Mouse (Mus musculus) CD4-positive, CD25-positive, alpha-beta regulatory T cell, adult 2 months (primary cell): ENCODE results near the gene Pik3r1.

ENCODE experiments used
- DNase-seq: peaks from one replicate; pipeline ENCODE4 v3.0.0-alpha.2; 2012; ENCODE audit warnings: low read depth, low spot score

Pik3r1 gene

GRCm38 (mm10) chr13:101682378-101682777, 85.6 kb downstream of the Pik3r1 start:
- DNase-seq: no peak

GRCm38 (mm10) chr13:101680083-101680482, 87.9 kb downstream of the Pik3r1 start:
- DNase-seq: peak; percentile 26

- DNase-seq: no peak
Measured at GRCm38 (mm10) chr13:101678984-101679383, 89.0 kb downstream of the Pik3r1 start.

GRCm38 (mm10) chr13:101678036-101678435, 90.0 kb downstream of the Pik3r1 start:
- DNase-seq: no peak

- no peak for DNase-seq
Measured at GRCm38 (mm10) chr13:101673876-101674275, 94.1 kb downstream of the Pik3r1 start.

GRCm38 (mm10) chr13:101668859-101669258, 99.2 kb downstream of the Pik3r1 start:
- DNase-seq: peak; percentile 79

- peak; percentile 65 for DNase-seq
Measured at GRCm38 (mm10) chr13:101664010-101664409, 104.0 kb downstream of the Pik3r1 start.

GRCm38 (mm10) chr13:101662900-101663299, 105.1 kb downstream of the Pik3r1 start:
- DNase-seq: no peak

- DNase-seq: no peak
Measured at GRCm38 (mm10) chr13:101661567-101661966, 106.5 kb downstream of the Pik3r1 start.

- no peak for DNase-seq
Measured at GRCm38 (mm10) chr13:101660187-101660586, 107.8 kb downstream of the Pik3r1 start.

- no peak for DNase-seq
Measured at GRCm38 (mm10) chr13:101652131-101652530, 115.9 kb downstream of the Pik3r1 start.

GRCm38 (mm10) chr13:101641632-101642031, 126.4 kb downstream of the Pik3r1 start:
- no peak for DNase-seq

GRCm38 (mm10) chr13:101635837-101636236, 132.2 kb downstream of the Pik3r1 start:
- no peak for DNase-seq

GRCm38 (mm10) chr13:101634420-101634819, 133.6 kb downstream of the Pik3r1 start:
- DNase-seq: no peak

- DNase-seq: no peak
Measured at GRCm38 (mm10) chr13:101633620-101634019, 134.4 kb downstream of the Pik3r1 start.

GRCm38 (mm10) chr13:101632771-101633170, 135.2 kb downstream of the Pik3r1 start:
- no peak for DNase-seq

GRCm38 (mm10) chr13:101631561-101631960, 136.5 kb downstream of the Pik3r1 start:
- no peak for DNase-seq
